Mouse (Mus musculus): ENCODE results near the gene 5430427O19Rik.

DNA sequence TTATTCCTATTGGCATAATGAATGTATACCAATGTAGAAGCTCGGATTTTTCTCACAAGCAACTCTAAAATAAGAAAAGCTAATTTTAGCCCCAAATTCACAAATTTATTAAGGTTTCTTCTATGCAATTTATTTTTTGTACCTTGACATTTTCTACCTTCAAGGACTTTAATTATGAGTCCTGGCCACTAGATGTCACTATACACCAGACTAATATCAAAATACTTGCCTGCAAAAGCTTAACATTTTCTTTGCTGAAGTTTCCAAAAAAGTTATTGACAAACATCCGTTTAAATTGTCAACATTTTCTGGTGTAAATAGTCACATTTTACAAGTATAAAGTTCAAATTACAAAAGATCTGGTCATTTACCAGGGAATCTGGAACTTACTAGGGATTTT, 62.8 kb downstream of the 5430427O19Rik start:
- TF ChIP-seq CTCF (IDR thresholded peaks at IDR 0.05; ENCODE audit: control insufficient read depth, insufficient read depth, insufficient read length) = no peak
- TF ChIP-seq MYOD1 (IDR thresholded peaks at IDR 0.05; ENCODE audit: control insufficient read depth, insufficient read length, low read depth) = no peak
- TF ChIP-seq MAX (IDR thresholded peaks at IDR 0.05) = no peak
- no peak for TF ChIP-seq CEBPB (IDR thresholded peaks at IDR 0.05; ENCODE audit: low read depth)
- no peak for TF ChIP-seq USF1 (IDR thresholded peaks at IDR 0.05; ENCODE audit: low read depth)

All from C2C12 (cell line).